Mouse (Mus musculus) thymus, postnatal 36 days (tissue): ENCODE data around the gene Gm4131.

Experiments used
- DNase-seq, 2 experiments: peaks; one replicate each; pipeline ENCODE4 v3.0.0; 2022; ENCODE audit warnings: mixed read lengths in 2 of 2

Gm4131 gene

GRCm38 (mm10) chr14:62455570-62455879 is 111.2 kb downstream of the Gm4131 start:
- DNase-seq: no peak

- no peak for DNase-seq
These were observed 111.8 kb downstream of the Gm4131 start for GRCm38 (mm10) chr14:62454760-62455569.

DNA sequence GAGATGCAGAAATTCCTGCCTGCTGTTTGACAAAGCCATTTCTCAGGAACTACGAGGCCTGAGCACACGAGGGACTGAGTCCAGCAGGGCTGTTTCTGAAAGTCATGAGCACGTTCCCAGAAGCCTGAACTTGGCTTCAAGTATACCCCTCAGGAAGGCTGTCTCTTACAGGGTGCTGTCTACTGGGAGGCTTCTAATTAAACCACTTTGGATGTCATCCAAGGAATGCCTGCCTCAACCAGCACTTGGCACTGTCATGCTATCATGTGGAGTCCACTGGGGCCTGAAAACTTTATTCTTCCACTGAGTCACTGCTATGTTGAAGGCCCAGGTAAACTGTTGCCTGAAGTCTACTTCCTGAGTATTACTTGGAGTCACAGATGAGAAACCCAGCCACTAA is 112.6 kb downstream of the Gm4131 start:
- no peak for DNase-seq

GRCm38 (mm10) chr14:62453276-62453675 is 113.4 kb downstream of the Gm4131 start:
- DNase-seq: no peak

DNA sequence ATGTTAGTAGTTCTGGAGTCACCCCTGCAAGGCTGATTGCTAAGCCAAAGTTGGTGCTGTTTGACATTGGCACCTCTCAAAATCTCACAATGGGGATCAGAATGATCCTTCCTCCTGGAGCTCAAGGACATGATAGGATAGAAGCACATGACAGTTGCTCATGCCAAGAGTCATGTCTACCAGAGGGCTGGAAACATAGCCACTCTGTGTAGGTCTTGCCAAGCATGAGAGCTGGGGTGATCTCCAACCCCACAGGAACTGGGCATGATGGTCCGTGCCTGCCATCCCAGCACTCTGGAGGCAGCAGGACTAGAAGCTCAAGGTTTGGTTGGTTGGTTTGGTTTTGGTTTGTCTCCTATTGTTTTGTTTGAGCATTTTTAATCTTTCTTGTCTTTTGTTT is 116.0 kb downstream of the Gm4131 start:
- DNase-seq: no peak

GRCm38 (mm10) chr14:62447214-62447548 is 119.5 kb downstream of the Gm4131 start:
- DNase-seq: no peak

DNA sequence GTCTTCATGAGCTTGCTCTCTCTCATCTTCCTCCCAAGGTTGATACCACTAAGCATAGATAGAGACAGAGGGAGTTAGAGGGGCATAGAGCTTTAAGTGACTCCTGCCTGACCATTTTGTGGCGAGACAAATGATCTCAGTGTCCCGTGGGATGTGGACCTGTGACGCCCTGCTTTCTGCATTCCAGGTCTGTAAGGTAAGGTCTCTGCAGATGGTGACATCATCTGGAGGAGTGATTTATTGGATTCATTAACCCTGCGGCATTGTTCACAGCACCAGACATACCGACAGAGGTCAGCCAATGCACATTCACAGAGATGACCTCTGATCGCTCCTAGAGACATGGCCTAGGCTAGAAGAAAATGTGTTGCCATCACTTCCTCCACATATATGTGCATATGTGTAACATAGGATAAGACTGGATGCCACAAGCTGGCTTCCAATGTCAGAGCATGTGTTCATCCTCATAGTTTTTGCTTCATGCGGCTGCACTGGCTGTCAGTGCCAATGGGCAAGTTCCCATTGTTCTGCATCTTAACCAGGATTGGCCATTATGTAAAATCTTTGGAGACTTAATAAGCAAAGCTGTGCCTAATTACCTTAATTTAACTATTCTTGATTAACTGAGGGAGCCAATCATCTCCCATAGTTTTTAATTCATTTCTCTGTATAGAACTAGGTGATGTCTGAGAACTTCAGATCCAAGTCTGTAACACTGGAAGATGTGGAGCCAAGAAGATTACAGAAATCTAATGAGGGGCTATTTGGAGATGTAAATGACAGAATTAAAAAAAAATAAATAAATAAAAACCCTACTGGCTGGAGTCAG is 120.1 kb downstream of the Gm4131 start:
- no peak for DNase-seq

- no peak for DNase-seq
These were observed 122.8 kb downstream of the Gm4131 start for GRCm38 (mm10) chr14:62443840-62444430.

- DNase-seq: no peak
These were observed 123.8 kb downstream of the Gm4131 start for GRCm38 (mm10) chr14:62442971-62443370.

DNA sequence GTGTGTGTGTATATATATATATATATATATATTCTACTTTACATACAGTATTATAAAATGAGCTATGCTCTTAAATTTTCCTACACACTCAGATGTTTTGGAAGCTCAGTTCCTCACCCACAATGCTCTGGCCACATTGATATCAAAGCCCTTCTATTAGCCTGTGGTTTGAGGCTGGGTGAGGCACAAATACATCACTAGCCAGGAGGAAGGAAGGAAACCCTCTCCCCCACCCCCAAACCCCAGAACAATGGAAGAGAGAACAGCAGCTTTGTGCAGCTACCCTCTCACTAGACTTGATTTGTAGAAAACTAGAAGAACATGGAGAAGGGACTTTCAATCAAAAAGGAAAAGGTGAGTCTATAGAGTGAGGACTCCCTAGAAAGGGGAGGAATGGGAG is 126.7 kb downstream of the Gm4131 start:
- no peak for DNase-seq

GRCm38 (mm10) chr14:62438236-62438635 is 128.5 kb downstream of the Gm4131 start:
- no peak for DNase-seq

- no peak for DNase-seq
These were observed 128.9 kb downstream of the Gm4131 start for GRCm38 (mm10) chr14:62437806-62438205.

GRCm38 (mm10) chr14:62425277-62425691 is 141.4 kb downstream of the Gm4131 start:
- DNase-seq: peak; percentile 65 to 81

- no peak for DNase-seq
These were observed 144.5 kb downstream of the Gm4131 start for GRCm38 (mm10) chr14:62422265-62422664.

DNA sequence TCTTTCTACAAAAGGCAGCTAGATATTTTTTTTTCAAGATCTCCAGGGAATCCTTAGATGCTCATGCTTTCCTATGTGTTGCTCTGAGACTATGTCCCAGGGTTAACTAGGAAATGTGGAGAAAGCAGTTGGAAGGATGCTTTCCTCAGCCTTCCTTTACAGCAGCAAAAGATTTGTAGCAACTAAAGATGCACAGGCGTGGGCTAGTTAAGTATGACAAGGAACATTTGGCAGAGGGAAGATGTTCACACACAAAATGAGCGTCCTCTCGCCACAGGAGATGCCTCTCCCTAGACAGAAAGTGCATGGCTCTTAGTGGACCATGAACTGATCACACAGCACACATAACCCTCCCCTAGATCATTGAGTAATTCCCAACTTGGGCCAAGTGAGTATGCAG is 149.2 kb downstream of the Gm4131 start:
- DNase-seq: no peak

DNA sequence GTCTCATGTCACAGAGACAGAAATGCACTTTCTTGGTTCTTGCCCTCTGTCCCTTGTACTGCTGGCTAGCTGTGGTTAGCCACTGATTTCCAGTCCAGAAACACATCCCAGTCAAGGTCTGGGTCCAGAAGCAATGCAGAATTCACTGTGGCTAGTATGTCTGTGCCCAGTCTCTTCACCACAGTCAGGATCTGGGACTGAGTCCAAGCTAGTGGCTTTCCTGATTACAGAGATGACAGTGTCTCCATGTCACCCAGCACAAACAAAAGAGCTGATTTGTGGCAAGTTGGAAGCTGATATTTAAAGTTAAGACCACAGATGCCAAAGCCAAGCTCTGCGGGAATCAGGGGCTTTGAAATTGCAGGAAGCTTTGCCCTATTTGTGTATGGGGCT is 150.0 kb downstream of the Gm4131 start:
- DNase-seq: no peak

DNA sequence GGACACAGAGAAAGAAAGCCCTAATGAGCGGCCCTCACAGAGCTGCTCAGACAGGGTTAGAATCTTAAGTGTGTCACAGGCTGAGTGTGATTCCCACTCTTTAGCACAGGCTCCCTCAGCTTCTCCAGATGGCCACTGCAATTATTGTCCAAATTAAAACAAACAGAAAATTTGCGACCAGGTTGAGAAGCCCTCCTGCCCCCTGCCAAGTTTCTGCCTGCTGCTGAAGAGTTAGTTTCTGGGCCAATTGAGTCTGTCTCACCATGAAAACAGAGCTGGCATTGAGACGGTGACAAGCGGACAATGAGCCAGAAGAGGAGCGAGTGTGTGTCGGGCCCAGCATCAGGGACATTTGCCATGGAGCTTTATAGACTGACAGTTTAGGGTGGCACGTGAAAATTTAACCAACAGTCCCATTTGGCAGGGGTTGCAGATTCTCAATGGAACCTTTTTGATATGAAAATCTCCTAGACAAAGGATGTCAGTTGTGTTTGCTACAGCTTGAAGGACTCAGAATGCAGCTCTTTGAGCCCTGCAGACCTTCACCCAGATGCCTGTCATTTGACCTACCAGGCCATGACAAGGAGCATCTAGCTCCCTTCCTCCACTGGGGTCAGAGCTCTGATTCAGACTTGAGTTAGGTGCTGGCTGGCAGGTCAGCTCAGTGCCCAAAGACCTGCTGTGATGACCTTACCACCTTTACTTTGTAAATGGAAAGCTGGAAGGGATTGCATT is 150.5 kb downstream of the Gm4131 start:
- no peak for DNase-seq
